Mouse (Mus musculus) heart, embryonic 11.5 days (tissue): ENCODE measurements at regions not wholly inside any gene's neighbourhood (a gene's known extent, or its start where the extent isn't known, plus 50 kb on each side); places are given as distances from the start of the nearest gene placed in this dataset.

ENCODE experiments used
- ATAC-seq: fragments of 200-750 bp; cut with Nextera tagmentation; replicated peaks from 2 replicates; pipeline ENCODE4 v1.8.0; 2017; ENCODE audit warnings: moderate library complexity; ENCODE audit not compliant: insufficient number of reproducible peaks, low FRiP score, low TSS enrichment
- H3K27ac ChIP-seq: fragments of 300-500 bp; sonication (generic); 2 replicates; pipeline ENCODE4 v1.5.1; 2014; ENCODE audit warnings: mild to moderate bottlenecking, low read depth, low read length
- H3K27me3 ChIP-seq: fragments of 300-500 bp; sonication (generic); 2 replicates; pipeline ENCODE4 v1.6.1; 2014; ENCODE audit warnings: mild to moderate bottlenecking, low read length, mixed read lengths; ENCODE audit not compliant: control insufficient read depth, insufficient read depth
- H3K36me3 ChIP-seq: fragments of 300-500 bp; sonication (generic); 2 replicates; pipeline ENCODE4 v1.6.1; 2014; ENCODE audit warnings: mild to moderate bottlenecking, low read length, moderate library complexity, mixed read lengths; ENCODE audit not compliant: control insufficient read depth, insufficient read depth
- H3K4me1 ChIP-seq: fragments of 300-500 bp; sonication (generic); 2 replicates; pipeline ENCODE4 v1.6.1; 2014; ENCODE audit warnings: low read length; ENCODE audit not compliant: control insufficient read depth, insufficient read depth
- H3K4me2 ChIP-seq: fragments of 300-500 bp; sonication (generic); 2 replicates; pipeline ENCODE4 v1.6.1; 2014; ENCODE audit warnings: mild to moderate bottlenecking, moderate library complexity
- H3K4me3 ChIP-seq: fragments of 300-500 bp; sonication (generic); 2 replicates; pipeline ENCODE4 v1.5.1; 2014; ENCODE audit warnings: low read depth, low read length
- H3K9ac ChIP-seq: fragments of 300-500 bp; sonication (generic); 2 replicates; pipeline ENCODE4 v1.6.1; 2014; ENCODE audit warnings: mild to moderate bottlenecking, low read depth, low read length, moderate library complexity
- H3K9me3 ChIP-seq: fragments of 300-500 bp; sonication (generic); replicated peaks from 2 replicates; pipeline ENCODE4 v1.6.1; 2016; ENCODE audit warnings: low read length; ENCODE audit not compliant: control insufficient read depth
- WGBS: fragments of 180-500 bp; shearing (Covaris S2); extraction: QIAGEN DNeasy Blood & Tissue Kit; methylation state at CpG from one replicate; pipeline ENCODE4 v1.1.7; 2014; ENCODE audit not compliant: insufficient replicate concordance; 5-methylcytosine and 5-hydroxymethylcytosine counted together

GRCm38 (mm10) chr12:39952854-39953253 lies 85.0 kb downstream of the Arl4a start:
- H3K4me3 ChIP-seq, result no peak overlapping the region

GRCm38 (mm10) chr12:39951911-39952310 lies 85.9 kb downstream of the Arl4a start:
- 88% methylated on average over 6 of the region's 6 CpGs for WGBS
- no peak overlapping the region for H3K27ac ChIP-seq
- no peak for ATAC-seq

More at GRCm38 (mm10) chr12:39952854-39953253, 85.0 kb downstream of the Arl4a start:
- Histone ChIP-seq H3K36me3 (no peaks in the 10 kb centered on the region), H3K9ac (no peak overlapping the region), H3K4me2 (no peak overlapping the region), H3K4me1 (no peaks in the 10 kb centered on the region), H3K27me3 (no peaks in the 10 kb centered on the region), H3K9me3 (no peaks in the 10 kb centered on the region), H3K27ac (no peak overlapping the region)
- ATAC-seq, result no peak
- WGBS, result 63% methylated on average over 4 of the region's 4 CpGs

GRCm38 (mm10) chr12:39950270-39950801 lies 87.5 kb downstream of the Arl4a start:
- WGBS, result 87% methylated on average over 7 of the region's 7 CpGs
- H3K27ac ChIP-seq, result no peak overlapping the region
- no peaks in the 10 kb centered on the region for H3K9me3 ChIP-seq
- no peak for ATAC-seq
- H3K36me3 ChIP-seq, result no peaks in the 10 kb centered on the region
- no peak overlapping the region for H3K9ac ChIP-seq
- H3K27me3 ChIP-seq, result no peaks in the 10 kb centered on the region
- no peaks in the 10 kb centered on the region for H3K4me1 ChIP-seq
- no peak overlapping the region for H3K4me3 ChIP-seq
- H3K4me2 ChIP-seq, result no peak overlapping the region

More at GRCm38 (mm10) chr12:39951911-39952310, 85.9 kb downstream of the Arl4a start:
- no peak overlapping the region for H3K4me2 ChIP-seq
- no peaks in the 10 kb centered on the region for H3K9me3 ChIP-seq
- H3K27me3 ChIP-seq, result no peaks in the 10 kb centered on the region
- H3K4me1 ChIP-seq, result no peaks in the 10 kb centered on the region
- no peak overlapping the region for H3K9ac ChIP-seq
- no peaks in the 10 kb centered on the region for H3K36me3 ChIP-seq
- H3K4me3 ChIP-seq, result no peak overlapping the region

GRCm38 (mm10) chr12:39942910-39943309 lies 94.9 kb downstream of the Arl4a start:
- Histone ChIP-seq H3K36me3 (no peaks in the 10 kb centered on the region), H3K4me3 (no peak overlapping the region), H3K9me3 (no peaks in the 10 kb centered on the region), H3K4me1 (no peaks in the 10 kb centered on the region), H3K9ac (no peak overlapping the region), H3K4me2 (no peak overlapping the region), H3K27ac (no peak overlapping the region), H3K27me3 (no peaks in the 10 kb centered on the region)
- WGBS, result 68% methylated on average over 5 of the region's 5 CpGs
- no peak for ATAC-seq

- WGBS, result 50% methylated on average over 1 of the region's 1 CpGs
- Histone ChIP-seq H3K4me1 (peaks cover under 1% of the 10 kb centered on the region; the same call in 1 of the 2 replicates), H3K4me3 (no peak overlapping the region), H3K27me3 (no peaks in the 10 kb centered on the region), H3K36me3 (no peaks in the 10 kb centered on the region), H3K9ac (no peak overlapping the region), H3K4me2 (no peak overlapping the region), H3K27ac (no peak overlapping the region), H3K9me3 (no peaks in the 10 kb centered on the region)
- no peak for ATAC-seq
Measured at GRCm38 (mm10) chr12:39941162-39941561, 96.7 kb downstream of the Arl4a start.

- no peak for ATAC-seq
- Histone ChIP-seq H3K4me1 (peaks cover 3% of the 10 kb centered on the region; the same call in 1 of the 2 replicates), H3K36me3 (no peaks in the 10 kb centered on the region), H3K4me3 (no peak overlapping the region), H3K27me3 (no peaks in the 10 kb centered on the region), H3K27ac (no peak overlapping the region), H3K9me3 (no peaks in the 10 kb centered on the region), H3K9ac (no peak overlapping the region), H3K4me2 (no peak overlapping the region)
Measured at GRCm38 (mm10) chr12:39939017-39939416, 98.8 kb downstream of the Arl4a start.

GRCm38 (mm10) chr12:39938211-39938610 lies 99.6 kb downstream of the Arl4a start:
- no peaks in the 10 kb centered on the region; the same call in 1 of the 2 replicates for H3K27me3 ChIP-seq
- no peak overlapping the region for H3K27ac ChIP-seq
- H3K9me3 ChIP-seq, result no peaks in the 10 kb centered on the region
- 78% methylated on average over 2 of the region's 2 CpGs for WGBS
- no peak overlapping the region for H3K4me2 ChIP-seq
- no peak for ATAC-seq
- H3K9ac ChIP-seq, result no peak overlapping the region
- H3K4me1 ChIP-seq, result peaks cover 3% of the 10 kb centered on the region; the same call in 1 of the 2 replicates
- no peaks in the 10 kb centered on the region for H3K36me3 ChIP-seq
- H3K4me3 ChIP-seq, result no peak overlapping the region

GRCm38 (mm10) chr12:39936331-39936730 lies 101.5 kb downstream of the Arl4a start:
- no peak for ATAC-seq
- H3K27me3 ChIP-seq, result no peaks in the 10 kb centered on the region; the same call in 1 of the 2 replicates
- no peak overlapping the region for H3K27ac ChIP-seq
- H3K4me2 ChIP-seq, result peak overlapping the region; percentile 14; the same call in 1 of the 2 replicates
- H3K9me3 ChIP-seq, result no peaks in the 10 kb centered on the region
- 45% methylated on average over 11 of the region's 11 CpGs for WGBS
- no peaks in the 10 kb centered on the region for H3K36me3 ChIP-seq
- 0 out of 2 replicates have a peak overlapping the region, but pooled peaks have one; percentile 4 for H3K9ac ChIP-seq
- no peak overlapping the region for H3K4me3 ChIP-seq
- peaks cover 3% of the 10 kb centered on the region; the same call in 1 of the 2 replicates for H3K4me1 ChIP-seq

- ATAC-seq, result no peak
- H3K27me3 ChIP-seq, result no peaks in the 10 kb centered on the region; the same call in 1 of the 2 replicates
- H3K36me3 ChIP-seq, result no peaks in the 10 kb centered on the region
- H3K9ac ChIP-seq, result no peak overlapping the region
- H3K27ac ChIP-seq, result no peak overlapping the region
- no peaks in the 10 kb centered on the region for H3K9me3 ChIP-seq
- 63% methylated on average over 12 of the region's 12 CpGs for WGBS
- H3K4me1 ChIP-seq, result peaks cover 3% of the 10 kb centered on the region; the same call in 1 of the 2 replicates
- no peak overlapping the region for H3K4me3 ChIP-seq
- H3K4me2 ChIP-seq, result peak overlapping the region; percentile 14; the same call in 1 of the 2 replicates
Measured at GRCm38 (mm10) chr12:39935775-39936174, 102.0 kb downstream of the Arl4a start.
